9 mouse cellular contexts compared by ENCODE assay signal in genomic region chr9:24780391-24780928, GRCm38 (mm10). TPM values are rescaled to one million over a fixed set of nuclear protein-coding genes. Genes with fewer than 3 reads are reported as not detected.
A peak's percentile ranks its signal among the peaks of the same experiment; 100 is the strongest.
DNase-seq lines count a peak whose midpoint lies in the region; ATAC-seq and TF ChIP-seq lines count a peak whose summit lies in the region.
"Had no signal": no experiment of that assay in that cellular context is flagged by ENCODE, and none has a peak within 500 bp of the region (broad histone marks: within the 10 kb centered on the region; RNA-seq: fewer than 3 reads in every experiment).

No protein-coding gene starts in this region.

- DNase-seq in kidney, adult 8-10 months, result no peak
- no peak for DNase-seq in limb, embryonic 10.5 days (ENCODE audit: low spot score)
- DNase-seq in cerebellum, postnatal 36 days, result no peak
- DNase-seq in layer of hippocampus, adult 2 months (ENCODE audit: low spot score in 2 of 2), result no peak
- DNase-seq in left cerebral cortex, postnatal 25 days (ENCODE audit: low spot score in 2 of 2), result no peak

- no peak for TF ChIP-seq CTCF in layer of hippocampus, adult 2 months (conservative IDR thresholded peaks at IDR 0.05)

- intact Hi-C loops in left cerebral cortex, postnatal 25 days (cut with DNase I), result no loop called here

- no peak overlapping the region for H3K27ac ChIP-seq in kidney, embryonic 15.5 days
- H3K27ac ChIP-seq in forebrain, embryonic 13.5 days, result no peak overlapping the region
- no peak overlapping the region for H3K27ac ChIP-seq in limb, embryonic 10.5 days
- no peak overlapping the region for H3K27ac ChIP-seq in neural tube, embryonic 12.5 days
- H3K27ac ChIP-seq in layer of hippocampus, adult 2 months, result no peak overlapping the region

- H3K4me2 ChIP-seq in kidney, embryonic 15.5 days, result peak overlapping the region; percentile 72
- peak overlapping the region; percentile 68 for H3K4me2 ChIP-seq in forebrain, embryonic 13.5 days
- H3K4me2 ChIP-seq in neural tube, embryonic 12.5 days (replicated peaks), result peak overlapping the region; percentile 67

- peaks cover 83% of the 10 kb centered on the region for H3K27me3 ChIP-seq in kidney, embryonic 15.5 days
- H3K27me3 ChIP-seq in forebrain, embryonic 13.5 days, result peaks cover 72% of the 10 kb centered on the region
- peaks cover 75% of the 10 kb centered on the region for H3K27me3 ChIP-seq in limb, embryonic 10.5 days (ENCODE audit: low read depth, poor library complexity, severe bottlenecking)
- peaks cover 71% of the 10 kb centered on the region for H3K27me3 ChIP-seq in neural tube, embryonic 12.5 days (replicated peaks)

- ATAC-seq in kidney, embryonic 15.5 days (replicated peaks; ENCODE audit: low FRiP score), result peak; percentile 61
- ATAC-seq in forebrain, embryonic 13.5 days, result peak; percentile 52
- peak; percentile 59 for ATAC-seq in neural tube, embryonic 12.5 days (ENCODE audit: low FRiP score, low read depth)

- peaks cover 19% of the 10 kb centered on the region for H3K4me1 ChIP-seq in kidney, embryonic 15.5 days
- peaks cover 31% of the 10 kb centered on the region for H3K4me1 ChIP-seq in forebrain, embryonic 13.5 days
- H3K4me1 ChIP-seq in limb, embryonic 10.5 days, result peaks cover 30% of the 10 kb centered on the region
- H3K4me1 ChIP-seq in neural tube, embryonic 12.5 days, result peaks cover 16% of the 10 kb centered on the region; the same call in 1 of the 2 replicates

- 4% methylated on average over 20 of the region's 22 CpGs for WGBS in kidney, embryonic 15.5 days
- WGBS in forebrain, embryonic 13.5 days, result 1% methylated on average over 19 of the region's 22 CpGs
- under 1% methylated on average over 21 of the region's 22 CpGs for WGBS in limb, embryonic 10.5 days
- WGBS in neural tube, embryonic 12.5 days, result 2% methylated on average over 19 of the region's 22 CpGs

- H3K4me3 ChIP-seq in kidney, embryonic 15.5 days (replicated peaks), result peak overlapping the region; percentile 44
- H3K4me3 ChIP-seq in forebrain, embryonic 13.5 days, result peak overlapping the region; percentile 40
- peak overlapping the region; percentile 55 for H3K4me3 ChIP-seq in limb, embryonic 10.5 days
- peak overlapping the region; percentile 32 for H3K4me3 ChIP-seq in neural tube, embryonic 12.5 days
- H3K4me3 ChIP-seq in layer of hippocampus, adult 2 months, result no peak overlapping the region

- no peak overlapping the region for H3K9ac ChIP-seq in kidney, embryonic 15.5 days
- H3K9ac ChIP-seq in forebrain, embryonic 13.5 days, result no peak overlapping the region
- no peak overlapping the region for H3K9ac ChIP-seq in neural tube, embryonic 12.5 days

- H3K36me3 ChIP-seq in kidney, embryonic 15.5 days, result no peaks in the 10 kb centered on the region
- H3K36me3 ChIP-seq in forebrain, embryonic 13.5 days (ENCODE audit: poor library complexity, severe bottlenecking), result no peaks in the 10 kb centered on the region
- H3K36me3 ChIP-seq in limb, embryonic 10.5 days, result no peaks in the 10 kb centered on the region
- H3K36me3 ChIP-seq in neural tube, embryonic 12.5 days, result no peaks in the 10 kb centered on the region

- H3K9me3 ChIP-seq in kidney, embryonic 15.5 days (replicated peaks), result no peaks in the 10 kb centered on the region
- no peaks in the 10 kb centered on the region for H3K9me3 ChIP-seq in forebrain, embryonic 13.5 days (replicated peaks)
- H3K9me3 ChIP-seq in limb, embryonic 10.5 days (replicated peaks), result no peaks in the 10 kb centered on the region; the same call in 1 of the 2 replicates
- H3K9me3 ChIP-seq in neural tube, embryonic 12.5 days, result no peaks in the 10 kb centered on the region

RNA-seq across cellular contexts. Expression of gene Tbx20, which starts 6.4 kb away (rescaled TPM):
- 0.09 and 0.78 TPM in 2 replicates for polyA plus RNA-seq in kidney, embryonic 15.5 days (2015; fragmentation: Nextera tagmentation; extraction: Ambion mirVana)
- polyA plus RNA-seq in forebrain, embryonic 13.5 days (2015; fragmentation: Nextera tagmentation; extraction: Ambion mirVana), result 0.01 and 0.30 TPM in 2 replicates
- polyA plus RNA-seq in limb, embryonic 10.5 days (2016; fragmentation: Nextera tagmentation; extraction: Ambion mirVana), result 0.24 and 0.39 TPM in 2 replicates
- 0.15 and 0.40 TPM in 2 replicates for polyA plus RNA-seq in neural tube, embryonic 12.5 days (2016; fragmentation: Nextera tagmentation; extraction: Ambion mirVana)
- total RNA-seq in layer of hippocampus, adult 2 months (2021), result not detected
- total RNA-seq in left cerebral cortex, postnatal 25 days (2021), result not detected
- polyA plus RNA-seq: gonadal fat pad, adult 2 months had no signal
